Mouse (Mus musculus) neural tube, embryonic 11.5 days (tissue): ENCODE results near the gene Nprl3. TPM values are rescaled to one million over a fixed set of nuclear protein-coding genes. Genes with fewer than 3 reads are reported as not detected.

Experiments
- ATAC-seq: fragments of 200-750 bp; cut with Nextera tagmentation; 2 replicates; pipeline ENCODE4 v1.8.0; 2017; ENCODE audit warnings: moderate number of reproducible peaks, mild to moderate bottlenecking, moderate TSS enrichment, moderate library complexity; ENCODE audit not compliant: insufficient read depth, low FRiP score, low TSS enrichment
- DNase-seq: peaks from one replicate; pipeline ENCODE4 v3.0.0-alpha.2; 2015; ENCODE audit warnings: low spot score
- H3K27ac ChIP-seq: fragments of 300-500 bp; sonication (generic); 2 replicates; pipeline ENCODE4 v1.5.1; 2014; ENCODE audit warnings: low read depth, mild to moderate bottlenecking, low read length
- H3K27me3 ChIP-seq: fragments of 300-500 bp; sonication (generic); 2 replicates; pipeline ENCODE4 v1.6.1; 2014; ENCODE audit warnings: mild to moderate bottlenecking, low read length, mixed read lengths; ENCODE audit not compliant: control insufficient read depth, insufficient read depth
- H3K36me3 ChIP-seq: fragments of 300-500 bp; sonication (generic); 2 replicates; pipeline ENCODE4 v1.6.1; 2014; ENCODE audit warnings: mild to moderate bottlenecking, low read length, moderate library complexity, mixed read lengths; ENCODE audit not compliant: control insufficient read depth, insufficient read depth
- H3K4me1 ChIP-seq: fragments of 300-500 bp; sonication (generic); 2 replicates; pipeline ENCODE4 v1.6.1; 2014; ENCODE audit warnings: low read length, mixed read lengths; ENCODE audit not compliant: control insufficient read depth, insufficient read depth
- H3K4me2 ChIP-seq: fragments of 300-500 bp; sonication (generic); 2 replicates; pipeline ENCODE4 v1.6.1; 2014; ENCODE audit warnings: low read depth, mild to moderate bottlenecking, moderate library complexity
- H3K4me3 ChIP-seq: fragments of 300-500 bp; sonication (generic); 2 replicates; pipeline ENCODE4 v1.5.1; 2014; ENCODE audit warnings: low read depth, low read length
- H3K9ac ChIP-seq: fragments of 300-500 bp; sonication (generic); 2 replicates; pipeline ENCODE4 v1.6.1; 2014; ENCODE audit warnings: mild to moderate bottlenecking, low read length
- H3K9me3 ChIP-seq: fragments of 300-500 bp; sonication (generic); 2 replicates; pipeline ENCODE4 v1.6.1; 2016; ENCODE audit warnings: low read length; ENCODE audit not compliant: control insufficient read depth
- WGBS: fragments of 180-500 bp; shearing (Covaris S2); extraction: QIAGEN DNeasy Blood & Tissue Kit; methylation state at CpG from one replicate; pipeline ENCODE4 v1.1.7; 2014; 5-methylcytosine and 5-hydroxymethylcytosine counted together
- polyA plus RNA-seq: library from polyadenylated mRNA; unstranded; fragments of >200 nt; fragmentation: Nextera tagmentation; extraction: Ambion mirVana; gene quantifications from 2 replicates; pipeline ENCODE4 v1.2.1, GENCODE M21; 2014

The Nprl3 gene
- polyA plus RNA-seq, 1 experiment from 2014 or later, result 33.0 TPM

DNA sequence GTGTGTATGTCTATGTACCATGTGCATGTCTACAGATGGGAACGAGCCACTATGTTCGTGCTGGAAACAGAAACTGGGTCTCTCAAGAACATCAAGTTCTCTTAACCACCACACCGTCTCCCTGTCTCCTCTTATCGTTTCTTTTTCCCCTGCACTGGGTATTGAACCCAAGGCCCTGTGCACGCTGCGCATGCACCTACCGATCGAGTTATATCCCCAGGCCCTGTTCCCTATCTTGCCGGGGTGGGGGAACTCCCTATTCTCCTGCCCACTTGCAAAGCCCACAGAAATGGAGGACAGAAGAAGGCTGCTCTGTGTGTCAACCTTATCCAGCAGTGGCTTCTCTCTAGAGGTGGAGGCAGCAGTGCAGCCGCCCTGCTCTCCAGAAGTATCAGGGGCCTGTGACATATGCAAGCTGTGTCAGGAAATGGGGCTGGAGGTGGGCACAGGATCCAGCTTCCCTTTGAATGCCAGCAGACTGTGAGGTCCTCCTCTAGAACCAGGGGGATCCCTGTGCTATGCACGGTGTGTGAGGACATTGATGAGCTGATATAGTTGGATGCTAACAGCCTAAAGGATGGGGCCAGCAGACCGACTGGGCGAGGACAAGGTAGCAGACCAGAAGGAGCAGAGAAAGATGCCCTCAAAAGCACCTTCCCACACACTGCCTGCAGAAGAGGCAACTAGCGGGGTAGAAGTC, 69.1 kb downstream of the Nprl3 start:
- H3K27me3 ChIP-seq, result no peaks in the 10 kb centered on the region
- ATAC-seq, result no peak
- H3K36me3 ChIP-seq, result no peaks in the 10 kb centered on the region
- no peak overlapping the region for H3K9ac ChIP-seq
- no peak overlapping the region for H3K4me2 ChIP-seq
- no peaks in the 10 kb centered on the region for H3K9me3 ChIP-seq
- no peaks in the 10 kb centered on the region for H3K4me1 ChIP-seq
- WGBS, result 80% methylated on average over 13 of the region's 14 CpGs
- H3K27ac ChIP-seq, result no peak overlapping the region
- no peak for DNase-seq
- no peak overlapping the region for H3K4me3 ChIP-seq

DNA sequence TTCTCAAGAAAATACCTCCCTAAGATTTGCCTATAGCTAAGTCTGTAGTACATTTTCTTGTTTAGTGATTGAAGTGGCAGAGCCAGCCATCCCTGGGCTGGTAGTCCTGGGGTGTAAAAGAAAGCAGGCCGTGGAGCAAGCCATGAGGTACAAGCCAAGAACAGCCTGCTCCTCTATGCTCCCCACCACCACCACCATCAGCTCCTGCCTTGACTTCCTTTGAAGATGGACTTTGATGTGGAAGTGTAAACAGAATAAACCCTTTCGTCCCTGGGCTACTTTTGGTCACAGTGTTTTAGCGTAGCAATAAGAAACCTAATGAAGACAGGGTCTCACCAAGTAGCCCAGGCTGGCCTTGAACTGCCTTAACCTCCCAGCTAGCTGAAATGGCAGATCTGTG, 69.7 kb downstream of the Nprl3 start:
- H3K36me3 ChIP-seq, result no peaks in the 10 kb centered on the region
- WGBS, result 41% methylated on average over 3 of the region's 3 CpGs
- no peak for DNase-seq
- H3K4me2 ChIP-seq, result no peak overlapping the region
- no peaks in the 10 kb centered on the region for H3K27me3 ChIP-seq
- ATAC-seq, result no peak
- H3K9me3 ChIP-seq, result no peaks in the 10 kb centered on the region
- no peak overlapping the region for H3K27ac ChIP-seq
- no peak overlapping the region for H3K4me3 ChIP-seq
- H3K9ac ChIP-seq, result no peak overlapping the region
- H3K4me1 ChIP-seq, result no peaks in the 10 kb centered on the region

DNA sequence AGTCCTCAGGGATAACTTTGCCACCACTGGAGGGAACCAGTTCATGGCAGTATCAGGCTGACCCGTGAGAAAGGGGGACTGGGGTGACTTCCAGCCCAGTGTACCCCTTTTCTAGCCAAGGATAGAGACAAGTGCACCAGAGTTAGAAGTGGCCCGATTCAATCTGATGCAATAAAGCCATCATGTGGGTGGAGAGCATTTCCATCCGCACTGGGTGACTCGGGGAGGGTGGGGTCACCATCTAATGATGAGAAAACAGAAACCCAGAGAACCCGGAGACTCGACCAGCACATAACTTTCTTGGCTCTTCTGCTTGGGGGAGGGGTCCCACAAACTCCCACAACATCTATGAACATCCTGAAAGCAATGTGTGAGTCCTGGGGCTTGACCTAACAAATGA, 70.8 kb downstream of the Nprl3 start:
- Histone ChIP-seq H3K27me3 (no peaks in the 10 kb centered on the region), H3K9ac (no peak overlapping the region), H3K4me1 (no peaks in the 10 kb centered on the region), H3K36me3 (no peaks in the 10 kb centered on the region), H3K4me3 (no peak overlapping the region), H3K4me2 (no peak overlapping the region), H3K9me3 (no peaks in the 10 kb centered on the region), H3K27ac (no peak overlapping the region)
- WGBS, result 63% methylated on average over 6 of the region's 6 CpGs
- ATAC-seq, result no peak
- no peak for DNase-seq

DNA sequence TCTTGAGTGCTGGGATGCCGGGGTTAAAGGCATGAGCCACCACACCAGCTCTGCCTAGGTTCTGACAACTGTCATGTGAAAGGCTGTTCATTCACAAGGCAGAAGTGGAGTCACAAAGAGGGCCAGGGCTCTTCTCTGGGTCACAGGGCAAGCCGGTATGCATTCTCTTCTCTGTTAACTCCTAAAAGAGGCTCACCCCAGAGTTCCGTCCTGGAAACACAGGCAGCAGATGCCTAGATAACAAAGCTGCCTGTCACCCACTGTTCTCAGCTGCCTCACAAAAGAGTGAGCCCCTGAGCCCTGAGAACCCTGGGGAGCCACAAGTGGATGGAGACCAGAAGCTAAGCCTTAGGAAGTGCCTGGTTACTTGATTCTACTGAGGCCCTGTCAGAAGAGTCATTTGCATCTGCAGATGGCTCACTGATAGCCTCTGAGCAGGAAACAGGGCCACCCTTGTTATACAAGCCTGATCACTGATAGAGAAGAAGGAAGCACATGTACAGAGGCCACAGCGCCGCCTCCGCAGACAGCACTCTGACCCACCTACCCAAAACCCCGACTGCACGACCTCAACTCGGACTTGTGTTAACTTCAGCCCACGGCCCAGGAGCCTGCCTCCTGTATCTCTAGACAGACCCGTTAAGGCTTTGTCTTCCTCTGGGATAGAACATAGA, 71.5 kb downstream of the Nprl3 start:
- Histone ChIP-seq H3K36me3 (no peaks in the 10 kb centered on the region), H3K27ac (no peak overlapping the region), H3K9ac (no peak overlapping the region), H3K4me3 (no peak overlapping the region), H3K9me3 (no peaks in the 10 kb centered on the region), H3K4me1 (no peaks in the 10 kb centered on the region), H3K4me2 (no peak overlapping the region), H3K27me3 (no peaks in the 10 kb centered on the region)
- ATAC-seq (no peak), DNase-seq (no peak)
- 55% methylated on average over 11 of the region's 11 CpGs for WGBS

DNA sequence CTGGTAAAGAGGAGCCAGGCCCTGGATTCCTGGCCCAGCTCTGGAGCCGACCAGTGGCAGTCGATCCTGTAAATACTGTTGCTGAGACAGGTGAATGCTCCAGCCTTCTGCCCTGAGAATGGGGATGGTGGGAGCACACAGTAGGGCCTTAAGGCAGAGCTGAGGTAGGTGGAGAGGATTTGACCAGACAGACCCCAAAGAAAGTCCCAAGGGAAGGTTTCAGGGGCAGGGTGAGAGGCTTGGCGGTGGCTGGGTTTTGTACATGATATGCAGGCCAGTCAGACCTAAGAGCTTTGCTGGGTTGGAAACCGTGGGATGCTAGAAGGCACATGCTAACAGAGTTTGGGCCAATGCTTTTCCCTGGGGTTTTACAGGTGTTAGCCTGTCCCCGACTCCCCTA, 72.9 kb downstream of the Nprl3 start:
- Histone ChIP-seq H3K9ac (no peak overlapping the region), H3K36me3 (no peaks in the 10 kb centered on the region), H3K4me3 (no peak overlapping the region), H3K4me2 (no peak overlapping the region), H3K27me3 (no peaks in the 10 kb centered on the region), H3K4me1 (no peaks in the 10 kb centered on the region), H3K27ac (no peak overlapping the region), H3K9me3 (no peaks in the 10 kb centered on the region)
- ATAC-seq (no peak), DNase-seq (no peak)
- WGBS, result 87% methylated on average over 5 of the region's 5 CpGs

DNA sequence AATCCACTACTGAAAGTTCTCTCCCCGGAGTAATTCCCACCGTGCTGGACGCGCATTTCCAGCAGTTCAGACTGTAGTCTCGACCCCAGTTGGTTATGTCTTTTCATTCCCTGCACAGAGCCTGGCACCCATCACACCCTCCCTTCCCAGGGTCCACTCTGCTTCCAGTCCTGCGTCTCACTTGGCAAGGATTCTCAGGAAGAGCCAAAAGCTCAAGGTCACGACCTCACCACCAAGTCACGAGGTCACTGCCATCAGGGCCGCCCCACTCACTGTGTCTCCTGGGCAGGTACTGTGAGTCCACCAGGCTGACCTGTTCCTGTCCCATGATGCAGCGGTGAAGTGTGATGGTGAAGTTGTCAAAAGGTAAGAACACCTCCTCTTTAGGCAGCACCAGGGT, 73.4 kb downstream of the Nprl3 start:
- no peak overlapping the region for H3K4me3 ChIP-seq
- H3K9ac ChIP-seq, result no peak overlapping the region
- no peak overlapping the region for H3K27ac ChIP-seq
- 80% methylated on average over 10 of the region's 10 CpGs for WGBS
- H3K9me3 ChIP-seq, result no peaks in the 10 kb centered on the region
- DNase-seq, result no peak
- H3K27me3 ChIP-seq, result no peaks in the 10 kb centered on the region
- no peak overlapping the region for H3K4me2 ChIP-seq
- H3K4me1 ChIP-seq, result no peaks in the 10 kb centered on the region
- ATAC-seq, result no peak
- no peaks in the 10 kb centered on the region for H3K36me3 ChIP-seq

DNA sequence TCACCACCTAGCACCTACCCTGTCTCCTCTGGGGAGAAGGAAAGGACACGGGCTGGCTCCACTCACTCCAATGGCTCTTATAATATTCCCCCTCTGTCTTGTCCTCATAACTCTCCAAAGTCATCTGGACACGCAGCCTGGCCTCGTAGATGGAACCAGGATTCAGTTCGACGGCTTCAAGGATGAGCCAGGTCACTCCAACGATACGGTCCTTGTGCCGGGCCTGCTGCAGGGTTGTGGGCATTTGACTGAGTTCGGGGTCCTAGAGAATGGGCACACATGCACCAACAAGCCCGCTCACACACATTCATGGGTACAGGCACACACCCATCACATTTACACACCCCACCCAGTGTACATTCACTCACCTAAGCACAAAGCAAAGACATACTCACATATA, 74.4 kb downstream of the Nprl3 start:
- Histone ChIP-seq H3K9me3 (no peaks in the 10 kb centered on the region), H3K4me1 (no peaks in the 10 kb centered on the region), H3K9ac (no peak overlapping the region), H3K27me3 (no peaks in the 10 kb centered on the region), H3K4me3 (no peak overlapping the region), H3K27ac (no peak overlapping the region), H3K4me2 (no peak overlapping the region), H3K36me3 (no peaks in the 10 kb centered on the region)
- ATAC-seq (no peak), DNase-seq (no peak)
- 87% methylated on average over 10 of the region's 10 CpGs for WGBS

DNA sequence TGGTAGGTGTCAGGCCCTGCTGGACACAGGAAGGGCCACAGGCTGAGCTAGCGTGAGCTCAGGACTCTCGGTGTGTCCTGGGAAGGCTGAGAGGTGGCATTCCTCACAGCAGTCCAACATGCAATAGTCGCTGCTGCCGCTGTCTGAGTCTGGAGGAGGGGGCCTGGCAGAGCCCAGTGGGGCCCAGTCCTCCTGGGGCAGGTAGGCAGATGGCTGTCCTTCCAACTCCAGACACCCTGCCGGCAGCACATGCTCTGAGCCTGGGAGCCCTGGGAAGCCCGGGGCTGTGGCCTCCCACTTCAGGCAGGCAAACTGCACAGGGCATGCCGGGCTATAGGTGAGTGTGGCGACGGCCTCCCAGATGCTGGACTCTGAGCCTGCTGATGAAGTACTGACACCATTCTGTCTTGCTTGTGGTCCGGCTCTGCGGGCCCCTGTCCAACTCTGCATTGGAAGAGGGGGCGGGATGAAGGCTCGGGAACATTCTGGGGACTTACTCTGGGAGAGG, 76.8 kb downstream of the Nprl3 start:
- no peak for ATAC-seq
- Histone ChIP-seq H3K27me3 (no peaks in the 10 kb centered on the region), H3K9ac (no peak overlapping the region), H3K4me2 (no peak overlapping the region), H3K9me3 (no peaks in the 10 kb centered on the region), H3K27ac (no peak overlapping the region), H3K36me3 (no peaks in the 10 kb centered on the region), H3K4me3 (no peak overlapping the region), H3K4me1 (no peaks in the 10 kb centered on the region)
- 75% methylated on average over 13 of the region's 13 CpGs for WGBS
- no peak for DNase-seq

DNA sequence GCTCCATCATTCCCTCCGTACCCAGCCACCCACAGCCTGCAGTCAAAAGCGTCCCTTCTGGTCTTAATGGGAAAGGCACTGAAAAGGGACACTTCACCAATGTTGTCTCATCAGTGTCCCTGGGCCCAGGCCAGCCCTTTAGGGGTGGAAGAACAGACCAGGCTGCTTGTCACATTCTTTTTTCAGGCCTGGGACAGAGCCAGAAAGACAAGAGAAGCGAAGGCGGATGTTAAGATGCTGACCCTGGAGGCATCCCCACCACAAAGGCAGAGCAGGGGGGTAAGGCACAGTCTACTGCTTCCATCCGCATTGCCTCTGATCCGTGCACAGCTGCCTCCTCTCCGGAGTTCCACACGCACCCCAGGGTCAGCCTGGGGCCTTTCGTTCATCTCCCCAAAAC, 77.4 kb downstream of the Nprl3 start:
- Histone ChIP-seq H3K27me3 (no peaks in the 10 kb centered on the region), H3K9ac (no peak overlapping the region), H3K4me2 (no peak overlapping the region), H3K4me3 (no peak overlapping the region), H3K9me3 (no peaks in the 10 kb centered on the region), H3K36me3 (no peaks in the 10 kb centered on the region), H3K27ac (no peak overlapping the region), H3K4me1 (no peaks in the 10 kb centered on the region)
- DNase-seq (no peak), ATAC-seq (no peak)
- WGBS, result 89% methylated on average over 9 of the region's 9 CpGs
